Mouse (Mus musculus) lung, embryonic 15.5 days (tissue): ENCODE measurements at regions not wholly inside any gene's neighbourhood (a gene's known extent, or its start where the extent isn't known, plus 50 kb on each side); places are given as distances from the start of the nearest gene placed in this dataset.

Source experiments
- ATAC-seq: fragments of 200-750 bp; cut with Nextera tagmentation; 2 replicates; pipeline ENCODE4 v1.8.0; 2017; ENCODE audit warnings: moderate number of reproducible peaks, borderline replicate concordance; ENCODE audit not compliant: low FRiP score, low TSS enrichment; ENCODE audit errors: extremely low read depth
- H3K27ac ChIP-seq: fragments of 300-500 bp; sonication (generic); 2 replicates; pipeline ENCODE4 v1.5.1; 2015; ENCODE audit warnings: moderate library complexity, mild to moderate bottlenecking, inconsistent platforms
- H3K27me3 ChIP-seq: fragments of 300-500 bp; sonication (generic); 2 replicates; pipeline ENCODE4 v1.6.1; 2015; ENCODE audit warnings: inconsistent platforms
- H3K36me3 ChIP-seq: fragments of 300-500 bp; sonication (generic); 2 replicates; pipeline ENCODE4 v1.6.1; 2015; ENCODE audit warnings: inconsistent platforms
- H3K4me1 ChIP-seq: fragments of 300-500 bp; sonication (generic); 2 replicates; pipeline ENCODE4 v1.6.1; 2015; ENCODE audit warnings: inconsistent platforms
- H3K4me2 ChIP-seq: fragments of 300-500 bp; sonication (generic); 2 replicates; pipeline ENCODE4 v1.6.1; 2015; ENCODE audit warnings: inconsistent platforms, mild to moderate bottlenecking, moderate library complexity
- H3K4me3 ChIP-seq: fragments of 300-500 bp; sonication (generic); 2 replicates; pipeline ENCODE4 v1.5.1; 2015; ENCODE audit warnings: mild to moderate bottlenecking, inconsistent platforms
- H3K9ac ChIP-seq: fragments of 300-500 bp; sonication (generic); 2 replicates; pipeline ENCODE4 v1.6.1; 2015; ENCODE audit warnings: inconsistent platforms
- H3K9me3 ChIP-seq: fragments of 300-500 bp; sonication (generic); 2 replicates; pipeline ENCODE4 v1.6.1; 2016; ENCODE audit warnings: inconsistent platforms
- WGBS: fragments of 180-500 bp; shearing (Covaris S2); methylation state at CpG from one replicate; pipeline ENCODE4 v1.1.7; 2015; 5-methylcytosine and 5-hydroxymethylcytosine counted together

DNA sequence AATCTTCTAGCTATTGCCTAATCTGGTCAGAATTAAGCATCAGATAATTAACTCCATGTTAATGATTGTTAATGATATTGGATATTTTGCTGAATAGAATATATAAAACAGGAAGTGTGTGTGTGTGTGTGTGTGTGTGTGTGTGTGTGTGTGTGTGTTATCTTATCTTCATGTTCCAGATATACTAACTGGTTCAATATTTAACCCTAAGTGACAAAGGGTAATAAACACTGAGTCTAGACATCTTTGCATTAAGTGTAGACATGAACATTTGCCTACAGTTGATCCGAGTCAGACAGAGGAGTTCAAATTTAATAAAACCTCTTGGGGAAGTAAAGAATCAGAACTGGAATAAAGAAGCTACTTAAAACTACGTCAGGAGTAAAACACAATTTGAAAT lies 161.6 kb downstream of the Fsip2 start:
- no peak overlapping the region for H3K4me3 ChIP-seq
- no peaks in the 10 kb centered on the region for H3K9me3 ChIP-seq
- H3K27ac ChIP-seq, result no peak overlapping the region
- H3K4me2 ChIP-seq, result no peak overlapping the region
- 53% methylated on average over 2 of the region's 2 CpGs for WGBS
- H3K9ac ChIP-seq, result no peak overlapping the region
- no peaks in the 10 kb centered on the region for H3K4me1 ChIP-seq
- H3K36me3 ChIP-seq, result no peaks in the 10 kb centered on the region
- ATAC-seq, result no peak
- no peaks in the 10 kb centered on the region for H3K27me3 ChIP-seq

DNA sequence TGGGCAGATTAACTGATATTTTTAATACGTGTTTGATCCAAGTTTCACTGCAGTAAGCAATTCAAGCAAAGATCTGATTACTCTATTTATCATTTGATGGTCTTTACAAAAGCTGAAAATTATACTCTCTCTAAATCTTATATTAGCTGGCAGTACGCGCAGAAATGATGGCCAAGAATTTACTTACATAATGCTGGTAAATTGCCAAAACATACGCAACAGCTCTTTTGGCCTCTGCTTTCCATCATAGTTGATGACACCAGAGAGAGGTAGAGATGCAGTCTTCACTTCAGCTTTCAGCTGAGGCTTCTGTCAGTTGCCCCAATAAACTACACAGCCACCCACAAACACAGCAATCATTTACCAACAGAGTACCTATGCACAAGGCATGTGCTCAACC lies 182.9 kb downstream of the Fsip2 start:
- peak; percentile 55; the same call in 1 of the 2 replicates for ATAC-seq
- 39% methylated on average over 4 of the region's 4 CpGs for WGBS
- Histone ChIP-seq H3K27ac (no peak overlapping the region), H3K9me3 (no peaks in the 10 kb centered on the region), H3K36me3 (no peaks in the 10 kb centered on the region), H3K4me3 (no peak overlapping the region), H3K4me2 (no peak overlapping the region), H3K9ac (no peak overlapping the region), H3K27me3 (no peaks in the 10 kb centered on the region), H3K4me1 (no peaks in the 10 kb centered on the region)

GRCm38 (mm10) chr2:83130709-83131108 lies 187.3 kb downstream of the Fsip2 start:
- no peaks in the 10 kb centered on the region for H3K36me3 ChIP-seq
- no peak overlapping the region for H3K9ac ChIP-seq
- H3K4me1 ChIP-seq, result no peaks in the 10 kb centered on the region
- no peak for ATAC-seq
- H3K27me3 ChIP-seq, result no peaks in the 10 kb centered on the region
- WGBS, result 53% methylated on average over 2 of the region's 2 CpGs
- H3K4me3 ChIP-seq, result no peak overlapping the region
- no peak overlapping the region for H3K4me2 ChIP-seq
- no peaks in the 10 kb centered on the region for H3K9me3 ChIP-seq
- no peak overlapping the region for H3K27ac ChIP-seq

GRCm38 (mm10) chr2:83131285-83131852 lies 187.9 kb downstream of the Fsip2 start:
- Histone ChIP-seq H3K4me2 (no peak overlapping the region), H3K27me3 (no peaks in the 10 kb centered on the region), H3K9ac (no peak overlapping the region), H3K4me3 (no peak overlapping the region), H3K27ac (no peak overlapping the region), H3K36me3 (no peaks in the 10 kb centered on the region), H3K9me3 (no peaks in the 10 kb centered on the region), H3K4me1 (no peaks in the 10 kb centered on the region)
- 47% methylated on average over 4 of the region's 4 CpGs for WGBS
- ATAC-seq, result no peak

GRCm38 (mm10) chr2:83165853-83166252 lies 222.4 kb downstream of the Fsip2 start:
- WGBS, result 87% methylated on average over 4 of the region's 4 CpGs
- ATAC-seq, result no peak
- Histone ChIP-seq H3K27me3 (no peaks in the 10 kb centered on the region), H3K27ac (no peak overlapping the region), H3K4me1 (no peaks in the 10 kb centered on the region), H3K36me3 (no peaks in the 10 kb centered on the region), H3K4me3 (no peak overlapping the region), H3K4me2 (no peak overlapping the region), H3K9me3 (no peaks in the 10 kb centered on the region), H3K9ac (no peak overlapping the region)
